Mouse (Mus musculus) embryo, embryonic 9.5 days (tissue): ENCODE data around the gene Umad1.
"Not testable (repeated sequence)": the region's sequence is repeated elsewhere in the genome, so short reads cannot be mapped to it uniquely, and the experiment has no call there.

Experiments used
- DNase-seq: peaks from one replicate; pipeline ENCODE4 v3.0.0-alpha.2; 2017; ENCODE audit errors: extremely low spot score

Umad1 gene

GRCm38 (mm10) chr6:8316201-8316600, 57.1 kb downstream of the Umad1 start:
- no peak for DNase-seq

- no peak for DNase-seq
Observed at GRCm38 (mm10) chr6:8319591-8319990, 60.5 kb downstream of the Umad1 start.

GRCm38 (mm10) chr6:8331496-8331895, 72.4 kb downstream of the Umad1 start:
- DNase-seq: not testable (repeated sequence)

- no peak for DNase-seq
Observed at GRCm38 (mm10) chr6:8333380-8333779, 74.3 kb downstream of the Umad1 start.

- no peak for DNase-seq
Observed at GRCm38 (mm10) chr6:8336487-8337390, 77.7 kb downstream of the Umad1 start.

- DNase-seq: no peak
Observed at GRCm38 (mm10) chr6:8339453-8339852, 80.4 kb downstream of the Umad1 start.

GRCm38 (mm10) chr6:8343271-8343670, 84.2 kb downstream of the Umad1 start:
- DNase-seq: no peak

GRCm38 (mm10) chr6:8345219-8345856, 86.2 kb downstream of the Umad1 start:
- no peak for DNase-seq

GRCm38 (mm10) chr6:8347154-8347553, 88.1 kb downstream of the Umad1 start:
- DNase-seq: no peak

- DNase-seq: no peak
Observed at GRCm38 (mm10) chr6:8348344-8348743, 89.3 kb downstream of the Umad1 start.

- DNase-seq: no peak
Observed at GRCm38 (mm10) chr6:8349060-8349670, 90.1 kb downstream of the Umad1 start.

- no peak for DNase-seq
Observed at GRCm38 (mm10) chr6:8351507-8351906, 92.4 kb downstream of the Umad1 start.

- no peak for DNase-seq
Observed at GRCm38 (mm10) chr6:8352533-8353168, 93.6 kb downstream of the Umad1 start.

- DNase-seq: no peak
Observed at GRCm38 (mm10) chr6:8353461-8353860, 94.4 kb downstream of the Umad1 start.

- no peak for DNase-seq
Observed at GRCm38 (mm10) chr6:8354846-8355245, 95.8 kb downstream of the Umad1 start.

- no peak for DNase-seq
Observed at GRCm38 (mm10) chr6:8358232-8358631, 99.1 kb downstream of the Umad1 start.

GRCm38 (mm10) chr6:8358782-8359181, 99.7 kb downstream of the Umad1 start:
- no peak for DNase-seq

GRCm38 (mm10) chr6:8360805-8361204, 101.7 kb downstream of the Umad1 start:
- DNase-seq: no peak

GRCm38 (mm10) chr6:8364033-8364756, 105.1 kb downstream of the Umad1 start:
- DNase-seq: no peak

- DNase-seq: no peak
Observed at GRCm38 (mm10) chr6:8364757-8365150, 105.7 kb downstream of the Umad1 start.

- no peak for DNase-seq
Observed at GRCm38 (mm10) chr6:8367675-8368074, 108.6 kb downstream of the Umad1 start.
